Mouse (Mus musculus) liver, embryonic 16.5 days (tissue): ENCODE results near the gene Ak1. TPM values are rescaled to one million over a fixed set of nuclear protein-coding genes. Genes with fewer than 3 reads are reported as not detected.

Experiments
- ATAC-seq: fragments of 200-750 bp; cut with Nextera tagmentation; 2 replicates; pipeline ENCODE4 v1.8.0; 2017; ENCODE audit warnings: low read depth, mild to moderate bottlenecking, moderate number of reproducible peaks, moderate library complexity
- H3K27ac ChIP-seq: fragments of 300-500 bp; sonication (generic); 2 replicates; pipeline ENCODE4 v1.5.1; 2014; ENCODE audit warnings: mild to moderate bottlenecking, low read length
- H3K27me3 ChIP-seq: fragments of 300-500 bp; sonication (generic); 2 replicates; pipeline ENCODE4 v1.6.1; 2014; ENCODE audit warnings: low read depth, low read length, mixed read lengths; ENCODE audit not compliant: control insufficient read depth, insufficient read depth
- H3K36me3 ChIP-seq: fragments of 300-500 bp; sonication (generic); 2 replicates; pipeline ENCODE4 v1.6.1; 2014; ENCODE audit warnings: mild to moderate bottlenecking; ENCODE audit not compliant: control insufficient read depth, insufficient read depth
- H3K4me1 ChIP-seq: fragments of 300-500 bp; sonication (generic); 2 replicates; pipeline ENCODE4 v1.6.1; 2014; ENCODE audit warnings: low read depth, low read length, mixed read lengths; ENCODE audit not compliant: control insufficient read depth
- H3K4me2 ChIP-seq: fragments of 300-500 bp; sonication (generic); 2 replicates; pipeline ENCODE4 v1.6.1; 2014; ENCODE audit warnings: low read depth, low read length, mixed read lengths
- H3K4me3 ChIP-seq: fragments of 300-500 bp; sonication (generic); 2 replicates; pipeline ENCODE4 v1.5.1; 2014; ENCODE audit warnings: low read depth, mild to moderate bottlenecking, low read length
- H3K9ac ChIP-seq: fragments of 300-500 bp; sonication (generic); 2 replicates; pipeline ENCODE4 v1.6.1; 2014; ENCODE audit warnings: low read depth, low read length
- H3K9me3 ChIP-seq: fragments of 300-500 bp; sonication (generic); replicated peaks from 2 replicates; pipeline ENCODE4 v1.6.1; 2016; ENCODE audit warnings: low read length; ENCODE audit not compliant: control insufficient read depth
- WGBS: fragments of 180-500 bp; shearing (Covaris S2); extraction: QIAGEN DNeasy Blood & Tissue Kit; methylation state at CpG from one replicate; pipeline ENCODE4 v1.1.7; 2014; ENCODE audit not compliant: insufficient replicate concordance; 5-methylcytosine and 5-hydroxymethylcytosine counted together
- polyA plus RNA-seq: library from polyadenylated mRNA; unstranded; fragments of >200 nt; fragmentation: Nextera tagmentation; extraction: Ambion mirVana; gene quantifications from 2 replicates; pipeline ENCODE4 v1.2.1, GENCODE M21; 2015

Gene Ak1
- polyA plus RNA-seq, 1 experiment from 2014 or later: 7.9 TPM

GRCm38 (mm10) chr2:32620682-32621516 is 659 bp upstream of the Ak1 start:
- H3K27ac ChIP-seq: no peak overlapping the region
- H3K36me3 ChIP-seq: peaks cover 9% of the 10 kb centered on the region
- H3K9ac ChIP-seq: no peak overlapping the region
- H3K4me1 ChIP-seq: peaks cover 22% of the 10 kb centered on the region
- peak; percentile 71 for ATAC-seq
- 45% methylated on average over 4 of the region's 4 CpGs for WGBS
- no peaks in the 10 kb centered on the region for H3K27me3 ChIP-seq
- H3K4me3 ChIP-seq: no peak overlapping the region
- no peak overlapping the region for H3K4me2 ChIP-seq
- 0 out of 2 replicates have a peak, but pooled peaks cover 2% of the 10 kb centered on the region for H3K9me3 ChIP-seq

- Histone ChIP-seq H3K4me3 (no peak overlapping the region), H3K4me2 (no peak overlapping the region), H3K27me3 (no peaks in the 10 kb centered on the region), H3K9ac (no peak overlapping the region), H3K9me3 (no peaks in the 10 kb centered on the region), H3K36me3 (no peaks in the 10 kb centered on the region; the same call in 1 of the 2 replicates), H3K4me1 (peaks cover 25% of the 10 kb centered on the region), H3K27ac (no peak overlapping the region)
- ATAC-seq: no peak
- 54% methylated on average over 5 of the region's 5 CpGs for WGBS
These were observed 2.7 kb downstream of the Ak1 start for GRCm38 (mm10) chr2:32624111-32624748.

- H3K9ac ChIP-seq: peak overlapping the region; percentile 36; the same call in 1 of the 2 replicates
- H3K27ac ChIP-seq: no peak overlapping the region
- H3K4me3 ChIP-seq: no peak overlapping the region
- no peaks in the 10 kb centered on the region for H3K9me3 ChIP-seq
- peaks cover 22% of the 10 kb centered on the region for H3K4me1 ChIP-seq
- H3K27me3 ChIP-seq: no peaks in the 10 kb centered on the region
- 6% methylated on average over 13 of the region's 13 CpGs for WGBS
- no peaks in the 10 kb centered on the region for H3K36me3 ChIP-seq
- ATAC-seq: no peak
- peak overlapping the region; percentile 46 for H3K4me2 ChIP-seq
These were observed 3.8 kb downstream of the Ak1 start for GRCm38 (mm10) chr2:32625212-32625872.

- Histone ChIP-seq H3K4me3 (no peak overlapping the region), H3K27me3 (no peaks in the 10 kb centered on the region), H3K4me1 (peaks cover 15% of the 10 kb centered on the region), H3K9me3 (no peaks in the 10 kb centered on the region), H3K4me2 (no peak overlapping the region), H3K27ac (no peak overlapping the region), H3K36me3 (no peaks in the 10 kb centered on the region), H3K9ac (no peak overlapping the region)
- ATAC-seq: no peak
- WGBS: 64% methylated on average over 5 of the region's 5 CpGs
These were observed 4.5 kb downstream of the Ak1 start for GRCm38 (mm10) chr2:32625873-32626694.

- WGBS: 70% methylated on average over 20 of the region's 20 CpGs
- no peaks in the 10 kb centered on the region for H3K27me3 ChIP-seq
- H3K4me1 ChIP-seq: peaks cover 9% of the 10 kb centered on the region
- H3K4me2 ChIP-seq: no peak overlapping the region
- H3K9me3 ChIP-seq: no peaks in the 10 kb centered on the region
- H3K36me3 ChIP-seq: no peaks in the 10 kb centered on the region
- no peak overlapping the region for H3K27ac ChIP-seq
- no peak overlapping the region for H3K4me3 ChIP-seq
- no peak overlapping the region for H3K9ac ChIP-seq
- ATAC-seq: no peak
These were observed 5.9 kb downstream of the Ak1 start for GRCm38 (mm10) chr2:32627266-32628043.

GRCm38 (mm10) chr2:32628044-32628550 is 6.5 kb downstream of the Ak1 start:
- Histone ChIP-seq H3K27me3 (no peaks in the 10 kb centered on the region), H3K9me3 (no peaks in the 10 kb centered on the region), H3K36me3 (no peaks in the 10 kb centered on the region), H3K9ac (no peak overlapping the region), H3K4me1 (peaks cover 9% of the 10 kb centered on the region), H3K4me2 (no peak overlapping the region), H3K4me3 (no peak overlapping the region), H3K27ac (no peak overlapping the region)
- no peak for ATAC-seq
- WGBS: 58% methylated on average over 4 of the region's 4 CpGs

- Histone ChIP-seq H3K4me3 (no peak overlapping the region), H3K4me2 (no peak overlapping the region), H3K27me3 (no peaks in the 10 kb centered on the region), H3K4me1 (peaks cover 9% of the 10 kb centered on the region), H3K9me3 (no peaks in the 10 kb centered on the region), H3K9ac (no peak overlapping the region), H3K36me3 (no peaks in the 10 kb centered on the region), H3K27ac (no peak overlapping the region)
- 60% methylated on average over 5 of the region's 5 CpGs for WGBS
- ATAC-seq: no peak
These were observed 7.2 kb downstream of the Ak1 start for GRCm38 (mm10) chr2:32628729-32629128.
